Mouse (Mus musculus) CD8-positive naive resting alpha-beta T cell, adult 57 days (primary cell): ENCODE results near the gene Dcdc2a. TPM values are rescaled to one million over a fixed set of nuclear protein-coding genes. Genes with fewer than 3 reads are reported as not detected.

Experiments
- total RNA-seq: library from RNA; stranded (reverse); gene quantifications from one replicate; pipeline ENCODE4 v1.2.4, GENCODE M21; 2023

Dcdc2a gene
- not detected for total RNA-seq

DNA sequence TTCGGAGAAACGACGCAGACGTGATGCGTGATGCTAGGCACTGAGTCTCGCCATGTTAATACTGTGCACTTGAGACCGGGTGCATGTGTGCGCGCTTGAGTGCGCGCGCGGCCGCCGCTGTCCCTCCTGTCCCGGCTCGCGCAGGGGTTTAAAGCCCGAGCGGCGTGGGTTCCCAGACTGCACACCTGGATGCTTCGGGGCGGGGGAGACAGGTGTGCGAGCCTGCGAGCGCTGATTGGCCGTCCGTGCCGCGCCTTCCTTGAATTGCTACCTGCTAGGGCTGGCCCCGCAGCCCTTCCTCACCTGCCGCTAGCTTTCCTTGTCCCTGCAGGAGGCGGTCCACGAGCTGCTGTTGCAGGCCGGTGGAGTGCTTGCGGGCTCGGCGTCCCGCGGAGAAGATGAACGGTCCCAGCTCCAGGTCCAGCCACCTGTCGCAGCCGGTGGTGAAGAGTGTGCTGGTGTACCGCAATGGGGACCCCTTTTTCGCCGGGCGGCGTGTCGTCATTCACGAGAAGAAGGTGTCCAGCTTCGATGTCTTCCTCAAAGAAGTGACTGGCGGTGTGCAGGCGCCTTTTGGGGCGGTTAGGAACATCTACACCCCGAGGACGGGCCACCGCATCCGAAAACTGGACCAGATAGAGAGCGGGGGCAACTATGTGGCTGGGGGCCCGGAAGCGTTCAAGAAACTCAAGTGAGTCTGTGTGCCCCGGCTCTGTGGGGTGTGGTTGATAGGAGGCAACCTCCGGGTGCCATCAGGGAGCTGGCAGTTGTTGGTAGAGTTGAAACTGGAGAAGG, at the start of gene Dcdc2a:
Gene Dcdc2a, plus strand, starts transcription at position 132 of the 795 bp plus-strand sequence.

DNA sequence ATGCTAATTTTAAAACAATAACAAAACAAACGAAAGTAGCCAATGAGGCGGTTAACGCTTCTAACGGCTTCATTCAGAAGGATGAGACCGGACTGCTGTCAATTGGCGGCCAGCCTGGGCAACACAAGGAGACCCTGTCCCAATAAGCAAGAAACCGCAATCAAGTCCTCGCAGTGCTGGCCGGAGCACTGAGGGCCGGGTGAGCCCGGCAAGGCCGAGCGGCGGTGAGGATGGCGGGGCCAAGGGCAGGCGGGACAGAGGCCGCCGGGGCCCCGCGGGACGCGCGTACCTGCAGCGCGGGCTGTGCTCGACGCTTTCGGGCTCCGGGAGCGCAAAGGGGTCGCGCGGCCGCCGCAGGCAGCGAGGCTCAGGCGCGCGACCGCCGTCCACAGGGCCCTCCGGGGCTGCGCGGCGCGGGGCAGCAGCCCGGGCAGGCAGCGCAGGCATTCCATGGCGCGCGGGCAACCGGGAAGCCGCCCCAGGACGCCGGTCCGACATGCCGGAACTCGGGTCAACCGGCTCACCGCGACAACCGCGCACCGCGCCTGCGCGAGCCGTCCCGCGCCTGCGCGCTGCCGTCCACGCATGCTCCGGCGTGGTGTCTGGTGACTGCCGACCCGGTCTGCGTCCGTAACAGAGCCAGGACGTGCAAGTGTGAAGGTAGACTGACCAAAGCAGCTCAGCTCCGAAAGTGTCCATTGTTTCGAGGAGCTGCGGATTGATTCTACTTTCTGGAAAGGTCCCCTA, 35.8 kb upstream of the Dcdc2a start, which contains the start of gene Mrs2:
Gene Mrs2, minus strand, starts transcription at position 587 of the 747 bp plus-strand sequence.

Other genes with a start within 250 kb of the Dcdc2a start
- 20.1 TPM for gene Acot13, start 224.5 kb upstream of the Dcdc2a start, total RNA-seq
- 84.0 TPM for gene Tdp2, start 224.3 kb upstream of the Dcdc2a start, total RNA-seq
- not detected for gene D130043K22Rik, start 210.9 kb upstream of the Dcdc2a start, total RNA-seq
- 1.2 TPM for gene Aldh5a1, start 118.3 kb upstream of the Dcdc2a start, total RNA-seq
- gene Gpld1, start 112.9 kb upstream of the Dcdc2a start, total RNA-seq = not detected
- gene Mrs2, start 35.6 kb upstream of the Dcdc2a start, total RNA-seq = 40.9 TPM
- not detected for gene Nrsn1, start 214.5 kb downstream of the Dcdc2a start, total RNA-seq